Mouse (Mus musculus) forebrain, postnatal 0 days (tissue): Measurements from ENCODE around the gene Agl. TPM values are rescaled to one million over a fixed set of nuclear protein-coding genes. Genes with fewer than 3 reads are reported as not detected.
"Not testable (repeated sequence)": the region's sequence is repeated elsewhere in the genome, so short reads cannot be mapped to it uniquely, and the experiment has no call there.

Experiments
- ATAC-seq: fragments of 200-750 bp; cut with Nextera tagmentation; 2 replicates; pipeline ENCODE4 v1.8.0; 2017; ENCODE audit warnings: mild to moderate bottlenecking, moderate library complexity
- DNase-seq: peaks from one replicate; pipeline ENCODE4 v3.0.0-alpha.2; 2015
- H3K27ac ChIP-seq: fragments of 300-500 bp; sonication (generic); 2 replicates; pipeline ENCODE4 v1.5.1; 2014; ENCODE audit warnings: low read depth, mild to moderate bottlenecking, antibody characterized with exemption, low read length, moderate library complexity, mixed read lengths
- H3K27me3 ChIP-seq: fragments of 300-500 bp; sonication (generic); 2 replicates; pipeline ENCODE4 v1.6.1; 2014; ENCODE audit warnings: mild to moderate bottlenecking, low read length, mixed read lengths; ENCODE audit not compliant: insufficient read depth
- H3K36me3 ChIP-seq: fragments of 300-500 bp; sonication (generic); 2 replicates; pipeline ENCODE4 v1.6.1; 2014; ENCODE audit warnings: mild to moderate bottlenecking, moderate library complexity; ENCODE audit not compliant: insufficient read depth
- H3K4me1 ChIP-seq: fragments of 300-500 bp; sonication (generic); 2 replicates; pipeline ENCODE4 v1.6.1; 2014; ENCODE audit warnings: antibody characterized with exemption; ENCODE audit not compliant: insufficient read depth
- H3K4me2 ChIP-seq: fragments of 300-500 bp; sonication (generic); 2 replicates; pipeline ENCODE4 v1.6.1; 2014; ENCODE audit warnings: low read depth, mild to moderate bottlenecking, moderate library complexity
- H3K4me3 ChIP-seq: fragments of 300-500 bp; sonication (generic); 2 replicates; pipeline ENCODE4 v1.5.1; 2014; ENCODE audit warnings: low read depth, low read length, mixed read lengths
- H3K9ac ChIP-seq: fragments of 300-500 bp; sonication (generic); 2 replicates; pipeline ENCODE4 v1.6.1; 2014; ENCODE audit warnings: mild to moderate bottlenecking
- H3K9me3 ChIP-seq: fragments of 300-500 bp; sonication (generic); 2 replicates; pipeline ENCODE4 v1.6.1; 2016; ENCODE audit warnings: low read length
- CTCF ChIP-seq: sonication (generic); IDR thresholded peaks from 2 replicates; pipeline ENCODE4 v1.5.1; 2016; ENCODE audit warnings: antibody characterized with exemption, control low read depth, low read depth
- WGBS: fragments of 180-500 bp; shearing (Covaris S2); extraction: QIAGEN DNeasy Blood & Tissue Kit; methylation state at CpG from one replicate; pipeline ENCODE4 v1.1.7; 2014; 5-methylcytosine and 5-hydroxymethylcytosine counted together
- polyA plus RNA-seq: library from polyadenylated mRNA; unstranded; fragments of >200 nt; fragmentation: Nextera tagmentation; extraction: Ambion mirVana; gene quantifications from 2 replicates; pipeline ENCODE4 v1.2.1, GENCODE M21; 2015
- total RNA-seq: library from RNA; depleted of rRNA; stranded (reverse); fragments of >200 nt; gene quantifications from 2 replicates; pipeline ENCODE4 v1.2.3, GENCODE M21; 2014

The Agl gene
- total and polyA plus RNA-seq, 2 experiments from 2014 or later = 9.0 to 17.5 TPM

GRCm38 (mm10) chr3:116816674-116817215 lies 8.8 kb upstream of the Agl start:
- Histone ChIP-seq H3K9ac (no peak overlapping the region), H3K9me3 (no peaks in the 10 kb centered on the region), H3K27ac (no peak overlapping the region), H3K36me3 (no peaks in the 10 kb centered on the region), H3K4me1 (no peaks in the 10 kb centered on the region), H3K4me3 (no peak overlapping the region), H3K4me2 (no peak overlapping the region), H3K27me3 (no peaks in the 10 kb centered on the region)
- ATAC-seq (no peak), DNase-seq (no peak)
- 88% methylated on average over 3 of the region's 3 CpGs for WGBS
- no peak for TF ChIP-seq CTCF

- no peak overlapping the region for H3K4me3 ChIP-seq
- H3K36me3 ChIP-seq = no peaks in the 10 kb centered on the region
- WGBS = 76% methylated on average over 4 of the region's 4 CpGs
- no peaks in the 10 kb centered on the region for H3K4me1 ChIP-seq
- ATAC-seq (no peak), DNase-seq (no peak)
- no peak for TF ChIP-seq CTCF
- H3K9ac ChIP-seq = no peak overlapping the region
- H3K9me3 ChIP-seq = no peaks in the 10 kb centered on the region
- no peak overlapping the region for H3K27ac ChIP-seq
- H3K27me3 ChIP-seq = no peaks in the 10 kb centered on the region
- no peak overlapping the region for H3K4me2 ChIP-seq
Observed at GRCm38 (mm10) chr3:116815916-116816315, 8.0 kb upstream of the Agl start.

- DNase-seq (no peak), ATAC-seq (no peak)
- Histone ChIP-seq H3K4me3 (no peak overlapping the region), H3K27ac (no peak overlapping the region), H3K9me3 (no peaks in the 10 kb centered on the region), H3K4me2 (no peak overlapping the region), H3K9ac (no peak overlapping the region), H3K4me1 (no peaks in the 10 kb centered on the region), H3K27me3 (no peaks in the 10 kb centered on the region), H3K36me3 (no peaks in the 10 kb centered on the region)
- 60% methylated on average over 6 of the region's 6 CpGs for WGBS
- no peak for TF ChIP-seq CTCF
Observed at GRCm38 (mm10) chr3:116815305-116815797, 7.4 kb upstream of the Agl start.

- WGBS = 92% methylated on average over 2 of the region's 2 CpGs
- no peaks in the 10 kb centered on the region for H3K9me3 ChIP-seq
- DNase-seq (no peak), ATAC-seq (no peak)
- no peak overlapping the region for H3K4me3 ChIP-seq
- TF ChIP-seq CTCF = no peak
- peaks cover 7% of the 10 kb centered on the region for H3K4me1 ChIP-seq
- H3K36me3 ChIP-seq = no peaks in the 10 kb centered on the region
- no peak overlapping the region for H3K4me2 ChIP-seq
- no peak overlapping the region for H3K9ac ChIP-seq
- no peak overlapping the region for H3K27ac ChIP-seq
- H3K27me3 ChIP-seq = no peaks in the 10 kb centered on the region
Observed at GRCm38 (mm10) chr3:116812946-116813345, 5.0 kb upstream of the Agl start.

GRCm38 (mm10) chr3:116810351-116810750 lies 2.4 kb upstream of the Agl start:
- not testable (repeated sequence) for ATAC-seq, H3K4me2 ChIP-seq, H3K36me3 ChIP-seq, H3K27me3 ChIP-seq, H3K9me3 ChIP-seq, H3K27ac ChIP-seq, H3K9ac ChIP-seq, DNase-seq, H3K4me3 ChIP-seq, H3K4me1 ChIP-seq
- 86% methylated on average over 6 of the region's 6 CpGs for WGBS

- Histone ChIP-seq H3K27me3 (no peaks in the 10 kb centered on the region), H3K4me2 (no peak overlapping the region), H3K27ac (no peak overlapping the region), H3K36me3 (no peaks in the 10 kb centered on the region), H3K4me1 (peaks cover 9% of the 10 kb centered on the region), H3K4me3 (no peak overlapping the region), H3K9me3 (no peaks in the 10 kb centered on the region), H3K9ac (no peak overlapping the region)
- no peak for TF ChIP-seq CTCF
- DNase-seq (no peak), ATAC-seq (no peak)
- WGBS = 92% methylated on average over 6 of the region's 6 CpGs
Observed at GRCm38 (mm10) chr3:116809221-116809620, 1.3 kb upstream of the Agl start.

GRCm38 (mm10) chr3:116808507-116809217 lies 696 bp upstream of the Agl start:
- Histone ChIP-seq H3K9ac (peak overlapping the region; percentile 80), H3K27ac (peak overlapping the region; percentile 42; the same call in 1 of the 2 replicates), H3K36me3 (no peaks in the 10 kb centered on the region), H3K9me3 (no peaks in the 10 kb centered on the region), H3K27me3 (no peaks in the 10 kb centered on the region), H3K4me2 (peak overlapping the region; percentile 57), H3K4me1 (peaks cover 9% of the 10 kb centered on the region), H3K4me3 (peak overlapping the region; percentile 60)
- WGBS = 64% methylated on average over 10 of the region's 10 CpGs
- DNase-seq = no peak
- TF ChIP-seq CTCF = no peak
- ATAC-seq = peak; percentile 10; the same call in 1 of the 2 replicates
